Mouse (Mus musculus): ENCODE results near the gene Ghr. TPM values are rescaled to one million over a fixed set of nuclear protein-coding genes. Genes with fewer than 3 reads are reported as not detected.

Ghr gene
- total and polyA plus RNA-seq, 2 experiments from 2014 or later: 7.9 to 11.8 TPM

DNA sequence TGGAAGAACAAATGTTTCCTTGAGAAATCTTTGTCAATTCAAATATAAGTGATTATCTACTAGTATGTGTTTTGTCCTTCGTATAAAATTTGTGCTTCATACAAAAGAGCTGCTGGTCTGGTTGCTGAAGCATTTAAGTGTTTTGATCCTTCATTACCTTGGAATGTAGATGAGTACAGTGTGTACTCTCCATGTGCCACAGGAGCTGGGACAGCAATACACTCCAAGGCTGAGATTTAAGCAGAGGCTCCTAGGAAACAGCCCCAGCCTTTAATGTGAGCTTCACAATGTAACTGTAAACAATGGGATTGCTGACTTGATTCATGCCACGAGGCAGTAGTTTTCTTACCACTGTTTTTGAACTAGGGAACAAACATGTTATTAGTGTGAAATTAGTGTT, 251.5 kb downstream of the Ghr start:
- H3K36me3 ChIP-seq (ENCODE audit: insufficient read depth, low read length): no peaks in the 10 kb centered on the region
- no peaks in the 10 kb centered on the region for H3K9me3 ChIP-seq (ENCODE audit: low read length)
- no peaks in the 10 kb centered on the region for H3K27me3 ChIP-seq (ENCODE audit: insufficient read depth, low read length)
- H3K4me2 ChIP-seq (ENCODE audit: low read depth, low read length, poor library complexity, severe bottlenecking): no peak overlapping the region
- no peaks in the 10 kb centered on the region for H3K4me1 ChIP-seq (ENCODE audit: insufficient read depth, low read length)
- DNase-seq (ENCODE audit: low spot score): no peak
- no peak for ATAC-seq (ENCODE audit: low FRiP score)
- H3K4me3 ChIP-seq (ENCODE audit: low read depth, low read length): no peak overlapping the region
- H3K9ac ChIP-seq (replicated peaks; ENCODE audit: low read length, poor library complexity, severe bottlenecking): no peak overlapping the region
- no peak for TF ChIP-seq CTCF (IDR thresholded peaks at IDR 0.05)
- 64% methylated on average over 2 of the region's 2 CpGs for WGBS
- no peak overlapping the region for H3K27ac ChIP-seq (ENCODE audit: low read depth, low read length)

DNA sequence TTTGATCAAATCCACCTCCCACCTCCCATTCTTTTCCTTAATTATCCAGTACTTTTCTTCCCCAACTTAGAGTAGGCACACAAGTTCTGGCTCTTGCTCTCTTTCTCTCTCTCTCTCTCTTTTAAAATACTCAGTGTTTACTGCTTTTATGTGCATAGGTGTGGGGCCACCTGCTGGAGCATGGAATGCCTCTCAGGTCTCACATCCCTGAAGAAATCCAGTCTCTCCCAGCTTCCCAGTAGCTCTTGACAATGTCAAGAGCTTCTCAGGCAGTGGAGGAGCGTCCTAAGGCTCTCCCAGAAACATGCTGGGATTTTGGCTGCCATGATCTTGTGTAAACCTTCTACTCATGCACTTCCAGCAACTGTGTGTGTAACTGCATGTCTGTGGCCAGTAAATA, 253.0 kb downstream of the Ghr start:
- ATAC-seq (ENCODE audit: low FRiP score): no peak
- Histone ChIP-seq H3K27ac (ENCODE audit: low read depth, low read length) (no peak overlapping the region), H3K4me1 (ENCODE audit: insufficient read depth, low read length) (no peaks in the 10 kb centered on the region), H3K4me3 (ENCODE audit: low read depth, low read length) (no peak overlapping the region), H3K9ac (replicated peaks; ENCODE audit: low read length, poor library complexity, severe bottlenecking) (no peak overlapping the region), H3K27me3 (ENCODE audit: insufficient read depth, low read length) (no peaks in the 10 kb centered on the region), H3K36me3 (ENCODE audit: insufficient read depth, low read length) (no peaks in the 10 kb centered on the region), H3K4me2 (ENCODE audit: low read depth, low read length, poor library complexity, severe bottlenecking) (no peak overlapping the region), H3K9me3 (ENCODE audit: low read length) (no peaks in the 10 kb centered on the region)
- TF ChIP-seq CTCF (IDR thresholded peaks at IDR 0.05): no peak
- WGBS: 88% methylated on average over 1 of the region's 1 CpGs
- DNase-seq (ENCODE audit: low spot score): no peak

DNA sequence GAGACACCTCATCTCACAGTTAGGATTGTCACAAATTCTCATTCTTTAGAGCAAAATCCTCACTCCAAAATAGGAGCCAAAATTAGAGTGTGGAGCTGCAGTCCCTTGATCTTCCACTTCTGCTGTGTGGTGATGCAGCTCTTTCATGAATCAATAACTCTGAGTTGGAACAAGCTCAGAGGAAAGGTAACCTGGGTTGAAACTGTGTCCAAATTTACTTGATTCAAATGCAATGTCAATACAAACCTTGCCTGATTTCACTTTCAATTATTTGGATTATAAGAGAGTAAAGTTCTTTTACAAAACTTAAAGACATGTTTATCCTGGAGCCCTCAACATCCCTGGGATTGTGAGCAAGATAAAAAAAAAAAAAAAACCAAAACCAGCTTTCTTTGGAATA, 260.3 kb downstream of the Ghr start:
- ATAC-seq (ENCODE audit: low FRiP score) (no peak), DNase-seq (ENCODE audit: low spot score) (no peak)
- H3K27ac ChIP-seq (ENCODE audit: low read depth, low read length): no peak overlapping the region
- H3K27me3 ChIP-seq (ENCODE audit: insufficient read depth, low read length): no peaks in the 10 kb centered on the region
- H3K4me2 ChIP-seq (ENCODE audit: low read depth, low read length, poor library complexity, severe bottlenecking): no peak overlapping the region
- no peak overlapping the region for H3K4me3 ChIP-seq (ENCODE audit: low read depth, low read length)
- no peaks in the 10 kb centered on the region for H3K4me1 ChIP-seq (ENCODE audit: insufficient read depth, low read length)
- no peak for TF ChIP-seq CTCF (IDR thresholded peaks at IDR 0.05)
- no peak overlapping the region for H3K9ac ChIP-seq (replicated peaks; ENCODE audit: low read length, poor library complexity, severe bottlenecking)
- no peaks in the 10 kb centered on the region for H3K9me3 ChIP-seq (ENCODE audit: low read length)
- peaks cover 3% of the 10 kb centered on the region; the same call in 1 of the 2 replicates for H3K36me3 ChIP-seq (ENCODE audit: insufficient read depth, low read length)

DNA sequence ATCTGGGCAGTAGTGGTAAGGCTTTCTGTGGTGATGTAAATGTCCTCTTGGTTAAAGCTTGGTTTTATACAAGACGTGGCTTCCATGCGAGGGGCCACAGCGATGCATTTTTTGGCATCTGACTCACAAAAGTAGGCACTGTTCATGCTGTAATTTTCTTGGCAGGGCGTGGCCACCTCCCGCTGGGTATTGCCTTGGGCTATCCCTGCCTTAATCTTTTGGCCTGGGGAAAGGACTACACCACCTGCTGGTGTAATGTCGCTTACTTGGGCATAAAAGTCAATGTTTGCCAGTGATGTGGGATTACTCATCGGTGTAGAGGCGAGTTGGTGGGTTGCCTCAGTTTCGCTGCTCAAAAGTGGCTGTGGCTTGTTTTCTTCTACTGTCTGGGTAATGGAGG, 263.4 kb downstream of the Ghr start:
- DNase-seq (ENCODE audit: low spot score): no peak
- H3K27me3 ChIP-seq (ENCODE audit: insufficient read depth, low read length): no peaks in the 10 kb centered on the region

DNA sequence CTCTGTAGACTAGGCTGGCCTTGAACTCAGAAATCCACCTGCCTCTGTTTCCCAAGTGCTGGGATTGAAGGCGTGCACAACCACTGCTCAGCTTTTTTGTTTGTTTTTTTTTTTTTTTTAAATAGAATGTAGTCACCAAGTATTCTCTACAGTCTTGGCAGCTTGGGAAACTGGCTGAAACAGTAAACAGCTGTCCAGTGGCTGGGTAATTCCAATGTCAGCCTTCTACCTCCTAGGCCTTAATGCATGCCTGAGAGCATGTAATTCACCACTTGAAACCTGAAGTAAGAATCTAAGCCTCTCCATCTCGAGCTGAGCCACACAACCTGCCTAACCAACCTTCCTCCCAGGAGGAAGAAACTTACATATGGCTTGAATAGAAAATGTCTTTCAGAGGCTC, 266.7 kb downstream of the Ghr start:
- Histone ChIP-seq H3K27me3 (ENCODE audit: insufficient read depth, low read length) (no peaks in the 10 kb centered on the region), H3K4me2 (ENCODE audit: low read depth, low read length, poor library complexity, severe bottlenecking) (no peak overlapping the region), H3K4me1 (ENCODE audit: insufficient read depth, low read length) (no peaks in the 10 kb centered on the region), H3K9me3 (ENCODE audit: low read length) (no peaks in the 10 kb centered on the region), H3K36me3 (ENCODE audit: insufficient read depth, low read length) (peaks cover 3% of the 10 kb centered on the region; the same call in 1 of the 2 replicates), H3K27ac (ENCODE audit: low read depth, low read length) (no peak overlapping the region), H3K4me3 (ENCODE audit: low read depth, low read length) (no peak overlapping the region), H3K9ac (replicated peaks; ENCODE audit: low read length, poor library complexity, severe bottlenecking) (no peak overlapping the region)
- TF ChIP-seq CTCF (IDR thresholded peaks at IDR 0.05): no peak
- no peak for DNase-seq (ENCODE audit: low spot score)
- WGBS: 75% methylated on average over 2 of the region's 2 CpGs
- ATAC-seq (ENCODE audit: low FRiP score): no peak

More for the DNA sequence above, 263.4 kb downstream of the Ghr start:
- ATAC-seq (ENCODE audit: low FRiP score): no peak
- no peak overlapping the region for H3K4me2 ChIP-seq (ENCODE audit: low read depth, low read length, poor library complexity, severe bottlenecking)
- peaks cover 3% of the 10 kb centered on the region; the same call in 1 of the 2 replicates for H3K36me3 ChIP-seq (ENCODE audit: insufficient read depth, low read length)
- WGBS: 61% methylated on average over 9 of the region's 9 CpGs
- no peak overlapping the region for H3K4me3 ChIP-seq (ENCODE audit: low read depth, low read length)
- no peak for TF ChIP-seq CTCF (IDR thresholded peaks at IDR 0.05)
- H3K27ac ChIP-seq (ENCODE audit: low read depth, low read length): no peak overlapping the region
- H3K9ac ChIP-seq (replicated peaks; ENCODE audit: low read length, poor library complexity, severe bottlenecking): no peak overlapping the region
- H3K9me3 ChIP-seq (ENCODE audit: low read length): no peaks in the 10 kb centered on the region
- H3K4me1 ChIP-seq (ENCODE audit: insufficient read depth, low read length): no peaks in the 10 kb centered on the region

DNA sequence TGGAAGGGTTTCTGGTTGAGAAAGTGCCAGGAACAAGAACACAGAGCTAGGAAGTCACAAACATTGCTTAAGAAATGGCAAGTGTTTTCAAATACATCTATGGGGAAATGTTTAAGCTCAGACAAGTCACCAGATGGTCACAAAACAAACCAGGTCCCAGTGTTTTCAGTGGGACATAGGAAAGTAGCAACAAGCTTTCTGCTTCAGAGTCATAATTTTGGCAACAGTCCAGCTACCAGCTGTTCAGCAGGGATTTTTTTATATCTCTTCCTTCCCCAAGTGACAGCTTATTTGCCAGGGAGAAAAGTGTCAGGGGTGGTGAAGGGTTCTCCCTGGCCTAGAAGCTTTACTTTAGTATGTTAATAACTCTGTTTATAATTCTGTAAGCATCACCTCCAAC, 270.4 kb downstream of the Ghr start:
- Histone ChIP-seq H3K4me3 (ENCODE audit: low read depth, low read length) (no peak overlapping the region), H3K4me1 (ENCODE audit: insufficient read depth, low read length) (no peaks in the 10 kb centered on the region), H3K27ac (ENCODE audit: low read depth, low read length) (no peak overlapping the region), H3K9ac (replicated peaks; ENCODE audit: low read length, poor library complexity, severe bottlenecking) (no peak overlapping the region), H3K27me3 (ENCODE audit: insufficient read depth, low read length) (no peaks in the 10 kb centered on the region), H3K4me2 (ENCODE audit: low read depth, low read length, poor library complexity, severe bottlenecking) (no peak overlapping the region), H3K9me3 (ENCODE audit: low read length) (no peaks in the 10 kb centered on the region), H3K36me3 (ENCODE audit: insufficient read depth, low read length) (no peaks in the 10 kb centered on the region)
- peak; percentile 14 for DNase-seq (ENCODE audit: low spot score)
- ATAC-seq (ENCODE audit: low FRiP score): no peak
- no peak for TF ChIP-seq CTCF (IDR thresholded peaks at IDR 0.05)

Data from midbrain, postnatal 0 days (tissue).